ENCODE assay signal across 13 mouse cellular contexts in genomic region chr9:71625961-71626360, GRCm38 (mm10). TPM values are rescaled to one million over a fixed set of nuclear protein-coding genes. Genes with fewer than 3 reads are reported as not detected.
"Had no signal": no experiment of that assay in that cellular context is flagged by ENCODE, and none has a peak within 500 bp of the region (broad histone marks: within the 10 kb centered on the region; RNA-seq: fewer than 3 reads in every experiment).

No protein-coding gene starts in this region.

- DNase-seq: kidney, adult 11 months; kidney, postnatal 10 days; layer of hippocampus, adult 9-11 months; layer of hippocampus, postnatal 36 days; lung, postnatal 10 days; retina, postnatal 1 day; thymus, postnatal 4 days had no signal

- H3K27ac ChIP-seq: limb, embryonic 15.5 days; liver, embryonic 12.5 days; midbrain, embryonic 12.5 days; neural tube, embryonic 13.5 days had no signal

- H3K36me3 ChIP-seq: liver, embryonic 12.5 days; midbrain, embryonic 12.5 days; neural tube, embryonic 13.5 days had no signal

- H3K9ac ChIP-seq: limb, embryonic 15.5 days; liver, embryonic 12.5 days; midbrain, embryonic 12.5 days; neural tube, embryonic 13.5 days had no signal

- H3K27me3 ChIP-seq: limb, embryonic 15.5 days; liver, embryonic 12.5 days; midbrain, embryonic 12.5 days; neural tube, embryonic 13.5 days had no signal

- H3K4me3 ChIP-seq: limb, embryonic 15.5 days; liver, embryonic 12.5 days; midbrain, embryonic 12.5 days; neural tube, embryonic 13.5 days had no signal

- H3K4me1 ChIP-seq: limb, embryonic 15.5 days; liver, embryonic 12.5 days; midbrain, embryonic 12.5 days; neural tube, embryonic 13.5 days had no signal

- H3K4me2 ChIP-seq: limb, embryonic 15.5 days; liver, embryonic 12.5 days; midbrain, embryonic 12.5 days; neural tube, embryonic 13.5 days had no signal

- ATAC-seq: liver, embryonic 12.5 days; midbrain, embryonic 16.5 days had no signal

- H3K9me3 ChIP-seq: limb, embryonic 15.5 days; liver, embryonic 12.5 days; midbrain, embryonic 12.5 days; neural tube, embryonic 13.5 days had no signal

RNA-seq across cellular contexts. Expression of gene Myzap, which starts 33.8 kb away (rescaled TPM):
- total RNA-seq: megakaryocyte-erythroid progenitor cell, adult 5-6 weeks had no signal
